Mouse (Mus musculus) bone marrow, adult 2 months (tissue): Measurements from ENCODE around the gene P4ha3. TPM values are rescaled to one million over a fixed set of nuclear protein-coding genes. Genes with fewer than 3 reads are reported as not detected.

Experiments
- H3K27ac ChIP-seq: fragments of 200-500 bp; 2 replicates; pipeline ENCODE4 v1.5.1; 2012; ENCODE audit warnings: low read depth, mild to moderate bottlenecking, control low read depth, inconsistent platforms, low read length; ENCODE audit not compliant: control insufficient read depth, poor library complexity, insufficient read depth
- H3K4me1 ChIP-seq: fragments of 200-500 bp; 2 replicates; pipeline ENCODE4 v1.6.1; 2011; ENCODE audit warnings: low read length; ENCODE audit not compliant: control insufficient read depth, insufficient read depth
- H3K4me3 ChIP-seq: fragments of 200-500 bp; replicated peaks from 2 replicates; pipeline ENCODE3; 2011; ENCODE audit warnings: mild to moderate bottlenecking, low read depth, low read length, control low read depth; ENCODE audit not compliant: control insufficient read depth
- CTCF ChIP-seq: fragments of 200-500 bp; IDR thresholded peaks from 2 replicates; pipeline ENCODE4 v1.5.1; 2011; ENCODE audit warnings: low read length, control low read depth; ENCODE audit not compliant: control insufficient read depth, insufficient read depth
- POLR2A ChIP-seq: fragments of 200-500 bp; IDR thresholded peaks from 2 replicates; pipeline ENCODE4 v1.6.1; 2011; ENCODE audit warnings: low read depth, mild to moderate bottlenecking, control low read depth, low read length, borderline replicate concordance; ENCODE audit not compliant: control insufficient read depth
- WGBS: fragments of 180-500 bp; shearing (Covaris S2); methylation state at CpG from one replicate; pipeline ENCODE4 v1.1.7; 2018; 5-methylcytosine and 5-hydroxymethylcytosine counted together
- polyA plus RNA-seq: library from polyadenylated mRNA; stranded (reverse); fragments of >200 nt; gene quantifications from 2 replicates; pipeline ENCODE4 v1.2.4, GENCODE M21; 2011; ENCODE audit warnings: low replicate concordance; ENCODE audit not compliant: missing spikeins, insufficient read depth, insufficient read length

P4ha3 gene
- polyA plus RNA-seq, 1 experiment: not detected

DNA sequence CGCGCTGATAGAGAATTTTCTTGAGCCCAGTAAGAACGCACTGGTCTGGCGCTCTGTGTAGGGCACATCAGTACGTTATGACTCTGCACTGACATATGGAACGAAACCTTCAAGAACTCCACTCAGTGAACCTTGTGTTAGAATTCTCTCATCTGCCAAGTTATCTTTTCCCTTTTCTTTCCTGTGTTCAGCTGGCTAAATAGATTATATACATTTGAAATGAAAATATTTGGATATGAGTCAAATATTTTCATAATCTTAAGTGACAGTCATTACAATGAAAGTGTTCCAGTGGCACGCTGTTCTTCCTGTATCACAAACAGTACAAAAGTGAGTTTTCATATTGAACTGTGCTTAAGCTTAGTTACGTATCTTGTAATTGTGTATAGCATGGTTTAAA lies 13.0 kb upstream of the P4ha3 start:
- 87% methylated on average over 8 of the region's 8 CpGs for WGBS
- Histone ChIP-seq H3K4me3 (no peak overlapping the region), H3K4me1 (no peaks in the 10 kb centered on the region), H3K27ac (no peak overlapping the region)
- TF ChIP-seq CTCF (no peak), POLR2A (no peak)

DNA sequence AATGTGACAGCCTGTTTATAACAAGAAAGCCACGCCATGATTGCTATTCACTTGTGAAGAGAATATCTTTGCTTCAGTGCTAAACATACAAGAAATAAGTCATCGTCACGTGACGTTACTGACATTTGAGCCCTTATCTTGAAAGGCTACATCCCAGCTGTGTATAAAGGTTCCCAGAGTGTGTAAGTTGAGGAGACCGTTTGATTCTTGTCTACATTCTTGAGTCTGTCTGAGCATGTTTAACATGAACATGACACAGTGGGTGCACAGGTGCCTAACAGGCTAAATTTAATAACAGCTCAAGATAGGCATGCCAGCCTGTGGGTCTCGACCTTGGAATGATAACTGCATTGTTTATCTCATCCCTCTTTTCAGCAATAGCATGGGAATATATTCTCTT lies 10.8 kb upstream of the P4ha3 start:
- 76% methylated on average over 6 of the region's 6 CpGs for WGBS

GRCm38 (mm10) chr7:100276397-100276796 lies 8.9 kb upstream of the P4ha3 start:
- Histone ChIP-seq H3K4me1 (no peaks in the 10 kb centered on the region), H3K27ac (no peak overlapping the region), H3K4me3 (no peak overlapping the region)
- TF ChIP-seq CTCF (no peak), POLR2A (no peak)
- WGBS: 55% methylated on average over 2 of the region's 2 CpGs

More for the DNA sequence above, 10.8 kb upstream of the P4ha3 start:
- Histone ChIP-seq H3K4me3 (no peak overlapping the region), H3K4me1 (no peaks in the 10 kb centered on the region), H3K27ac (no peak overlapping the region)
- TF ChIP-seq POLR2A (no peak), CTCF (no peak)

DNA sequence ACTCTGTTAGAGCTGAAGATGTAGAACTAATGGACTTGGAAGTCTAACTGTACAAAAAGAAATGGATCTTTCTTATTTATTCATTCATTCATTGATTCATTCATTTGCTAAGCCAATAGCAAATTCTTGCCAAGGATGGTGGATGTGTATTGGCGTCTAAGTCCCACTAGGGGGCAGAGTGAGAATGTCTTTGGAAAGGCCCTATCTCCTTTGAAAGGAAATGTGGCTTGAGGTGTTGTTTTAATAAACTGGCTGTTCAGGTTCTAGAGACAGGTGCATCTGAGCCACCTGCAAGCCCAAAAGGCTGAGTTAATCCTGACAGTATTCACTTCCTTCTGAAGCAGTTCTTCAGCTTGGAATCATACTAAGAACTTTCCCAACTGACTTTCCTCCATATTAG lies 5.5 kb upstream of the P4ha3 start:
- no peak for TF ChIP-seq CTCF
- no peak for TF ChIP-seq POLR2A
- Histone ChIP-seq H3K4me3 (no peak overlapping the region), H3K27ac (no peak overlapping the region), H3K4me1 (no peaks in the 10 kb centered on the region)
- 0% methylated on average over 1 of the region's 1 CpGs for WGBS

DNA sequence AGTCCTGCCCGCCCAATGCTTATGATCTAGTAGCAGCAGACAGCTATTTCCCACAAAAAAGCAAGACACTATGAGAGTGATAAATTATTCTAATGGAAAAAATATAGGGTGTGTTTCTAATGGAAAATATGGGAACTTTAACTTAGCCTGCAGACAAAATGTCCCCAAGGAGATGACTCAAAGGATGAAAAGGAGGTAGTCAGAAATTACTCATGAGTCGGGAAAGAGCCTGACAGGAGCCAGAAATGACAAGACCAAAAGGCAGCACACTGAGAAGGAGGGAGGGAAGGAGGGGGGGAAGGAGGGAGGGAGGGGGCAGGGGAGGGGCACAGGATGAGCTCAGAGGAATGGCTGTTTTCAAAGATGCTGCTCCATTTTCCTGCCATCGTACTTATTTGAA lies 3.7 kb upstream of the P4ha3 start:
- no peak for TF ChIP-seq CTCF
- TF ChIP-seq POLR2A: no peak

GRCm38 (mm10) chr7:100283298-100283697 lies 2.0 kb upstream of the P4ha3 start:
- no peak overlapping the region for H3K4me3 ChIP-seq
- 45% methylated on average over 3 of the region's 3 CpGs for WGBS

More for the DNA sequence above, 3.7 kb upstream of the P4ha3 start:
- H3K4me3 ChIP-seq: no peak overlapping the region
- no peak overlapping the region for H3K27ac ChIP-seq
- WGBS: 61% methylated on average over 3 of the region's 3 CpGs
- H3K4me1 ChIP-seq: no peaks in the 10 kb centered on the region

GRCm38 (mm10) chr7:100287748-100288578 lies 2.6 kb downstream of the P4ha3 start:
- whole genome bisulfite sequencing: 39% methylated on average over 7 of the region's 7 CpGs
- no peak overlapping the region for H3K4me3 ChIP-seq
- no peak overlapping the region for H3K27ac ChIP-seq
- no peak for TF ChIP-seq CTCF
- TF ChIP-seq POLR2A: no peak
- no peaks in the 10 kb centered on the region for H3K4me1 ChIP-seq

More at GRCm38 (mm10) chr7:100283298-100283697, 2.0 kb upstream of the P4ha3 start:
- no peaks in the 10 kb centered on the region for H3K4me1 ChIP-seq
- H3K27ac ChIP-seq: no peak overlapping the region
- no peak for TF ChIP-seq POLR2A
- no peak for TF ChIP-seq CTCF

DNA sequence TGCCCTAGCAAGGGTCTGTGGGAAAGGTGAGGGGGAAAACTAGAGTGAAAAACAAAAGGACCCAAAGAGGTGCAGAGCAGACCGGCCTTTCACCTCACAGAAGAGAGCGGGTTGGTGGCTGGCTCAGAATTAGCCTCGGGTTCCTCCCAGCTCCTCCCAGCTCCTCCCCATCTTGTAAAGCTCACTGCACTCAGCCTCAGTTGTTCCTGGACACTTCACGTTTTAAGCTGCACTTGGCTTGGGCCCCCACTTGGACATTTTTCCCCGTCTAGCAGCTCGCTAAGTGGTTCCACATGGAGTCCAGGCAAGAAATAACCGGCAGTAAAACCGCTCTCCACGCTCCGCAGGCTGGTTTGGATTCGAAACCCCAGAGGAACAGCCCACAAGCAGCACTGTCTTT lies 3.3 kb downstream of the P4ha3 start:
- no peak overlapping the region for H3K27ac ChIP-seq
- H3K4me3 ChIP-seq: no peak overlapping the region
- TF ChIP-seq POLR2A: no peak
- no peak for TF ChIP-seq CTCF
- H3K4me1 ChIP-seq: no peaks in the 10 kb centered on the region
- WGBS: 52% methylated on average over 11 of the region's 11 CpGs
